Mouse (Mus musculus): ENCODE results near the gene Cryzl1.

The Cryzl1 gene

GRCm38 (mm10) chr16:91728123-91729065, at the start of gene Cryzl1:
Cryzl1 (minus strand) TSS chr16:91728975.
- DNase-seq (ENCODE audit: low read depth, low spot score), result peak; percentile 95

GRCm38 (mm10) chr16:91772586-91772985, 43.8 kb upstream of the Cryzl1 start:
- no peak for DNase-seq (ENCODE audit: low read depth, low spot score)

- DNase-seq (ENCODE audit: low read depth, low spot score), result no peak
Measured at GRCm38 (mm10) chr16:91771334-91771733, 42.6 kb upstream of the Cryzl1 start.

GRCm38 (mm10) chr16:91770662-91771061, 41.9 kb upstream of the Cryzl1 start:
- DNase-seq (ENCODE audit: low read depth, low spot score), result no peak

- no peak for DNase-seq (ENCODE audit: low read depth, low spot score)
Measured at GRCm38 (mm10) chr16:91769911-91770310, 41.1 kb upstream of the Cryzl1 start.

- DNase-seq (ENCODE audit: low read depth, low spot score), result no peak
Measured at GRCm38 (mm10) chr16:91768586-91768985, 39.8 kb upstream of the Cryzl1 start.

GRCm38 (mm10) chr16:91767165-91767701, 38.5 kb upstream of the Cryzl1 start:
- DNase-seq (ENCODE audit: low read depth, low spot score), result no peak

GRCm38 (mm10) chr16:91765816-91766210, 37.0 kb upstream of the Cryzl1 start:
- no peak for DNase-seq (ENCODE audit: low read depth, low spot score)

- no peak for DNase-seq (ENCODE audit: low read depth, low spot score)
Measured at GRCm38 (mm10) chr16:91765121-91765815, 36.5 kb upstream of the Cryzl1 start.

GRCm38 (mm10) chr16:91764414-91764813, 35.6 kb upstream of the Cryzl1 start:
- DNase-seq (ENCODE audit: low read depth, low spot score), result no peak

GRCm38 (mm10) chr16:91763975-91764374, 35.2 kb upstream of the Cryzl1 start:
- DNase-seq (ENCODE audit: low read depth, low spot score), result no peak

GRCm38 (mm10) chr16:91762476-91762875, 33.7 kb upstream of the Cryzl1 start:
- no peak for DNase-seq (ENCODE audit: low read depth, low spot score)

GRCm38 (mm10) chr16:91761761-91762160, 33.0 kb upstream of the Cryzl1 start:
- DNase-seq (ENCODE audit: low read depth, low spot score), result no peak

GRCm38 (mm10) chr16:91761202-91761601, 32.4 kb upstream of the Cryzl1 start:
- DNase-seq (ENCODE audit: low read depth, low spot score), result no peak

- peak; percentile 67 for DNase-seq (ENCODE audit: low read depth, low spot score)
Measured at GRCm38 (mm10) chr16:91754957-91755356, 26.2 kb upstream of the Cryzl1 start.

GRCm38 (mm10) chr16:91753611-91754010, 24.8 kb upstream of the Cryzl1 start:
- no peak for DNase-seq (ENCODE audit: low read depth, low spot score)

GRCm38 (mm10) chr16:91751644-91752385, 23.0 kb upstream of the Cryzl1 start:
- DNase-seq (ENCODE audit: low read depth, low spot score), result no peak

GRCm38 (mm10) chr16:91747567-91747966, 18.8 kb upstream of the Cryzl1 start:
- no peak for DNase-seq (ENCODE audit: low read depth, low spot score)

- DNase-seq (ENCODE audit: low read depth, low spot score), result peak; percentile 33
Measured at GRCm38 (mm10) chr16:91746101-91746950, 17.6 kb upstream of the Cryzl1 start.

- DNase-seq (ENCODE audit: low read depth, low spot score), result no peak
Measured at GRCm38 (mm10) chr16:91743055-91743454, 14.3 kb upstream of the Cryzl1 start.

GRCm38 (mm10) chr16:91740918-91741255, 12.1 kb upstream of the Cryzl1 start:
- no peak for DNase-seq (ENCODE audit: low read depth, low spot score)

All from CD4-positive, CD25-positive, alpha-beta regulatory T cell, adult 2 months (primary cell).